Comparison of ENCODE assay signal across 9 mouse cellular contexts in the genomic region with DNA sequence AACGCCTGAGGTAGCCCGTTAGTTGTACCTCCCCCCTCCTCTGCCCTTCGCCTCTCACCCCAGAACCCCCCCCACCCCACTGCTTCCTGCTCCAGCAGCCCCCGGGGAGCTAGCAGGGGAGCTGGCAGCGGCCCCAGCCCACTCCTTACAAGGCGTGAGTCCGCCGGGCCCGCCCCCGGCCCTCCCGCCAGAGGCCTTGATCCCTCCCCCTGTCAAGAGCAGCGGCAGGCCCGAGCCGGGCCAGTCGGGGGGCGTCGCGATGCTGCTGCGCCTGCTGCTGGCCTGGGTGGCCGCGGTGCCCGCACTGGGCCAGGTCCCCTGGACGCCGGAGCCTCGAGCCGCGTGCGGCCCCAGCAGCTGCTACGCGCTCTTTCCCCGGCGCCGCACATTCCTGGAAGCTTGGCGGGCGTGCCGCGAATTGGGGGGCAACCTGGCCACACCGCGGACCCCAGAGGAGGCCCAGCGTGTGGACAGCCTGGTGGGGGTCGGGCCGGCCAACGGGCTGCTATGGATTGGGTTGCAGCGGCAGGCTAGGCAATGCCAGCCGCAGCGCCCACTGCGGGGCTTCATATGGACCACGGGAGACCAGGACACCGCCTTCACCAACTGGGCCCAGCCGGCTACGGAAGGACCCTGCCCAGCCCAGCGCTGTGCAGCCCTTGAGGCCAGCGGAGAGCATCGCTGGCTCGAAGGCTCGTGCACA. TPM values are rescaled to one million over a fixed set of nuclear protein-coding genes. Genes with fewer than 3 reads are reported as not detected.
DNase-seq lines count a peak whose midpoint lies in the region; ATAC-seq and TF ChIP-seq lines count a peak whose summit lies in the region.
"Had no signal": no experiment of that assay in that cellular context is flagged by ENCODE, and none has a peak within 500 bp of the region (broad histone marks: within the 10 kb centered on the region; RNA-seq: fewer than 3 reads in every experiment).

Cd248 (plus strand) TSS at position 212 of the 703 bp plus-strand sequence.

- peaks cover 12% of the 10 kb centered on the region for H3K27me3 ChIP-seq in spleen, adult 2 months (ENCODE audit: control insufficient read depth, insufficient read depth, low read length)
- H3K27me3 ChIP-seq in forebrain, embryonic 14.5 days (replicated peaks; ENCODE audit: control insufficient read depth, insufficient read depth, low read length): peaks cover 15% of the 10 kb centered on the region
- 0 out of 2 replicates have a peak, but pooled peaks cover 12% of the 10 kb centered on the region for H3K27me3 ChIP-seq in limb, embryonic 10.5 days (ENCODE audit: low read depth, poor library complexity, severe bottlenecking)
- H3K27me3 ChIP-seq in midbrain, embryonic 14.5 days (ENCODE audit: control insufficient read depth, insufficient read depth, low read length): peaks cover 33% of the 10 kb centered on the region

- no peak for TF ChIP-seq POLR2A in spleen, adult 2 months (IDR thresholded peaks at IDR 0.05; ENCODE audit: low read depth, low read length)

- no peaks in the 10 kb centered on the region for H3K9me3 ChIP-seq in forebrain, embryonic 14.5 days (replicated peaks; ENCODE audit: control insufficient read depth, low read length)
- no peaks in the 10 kb centered on the region for H3K9me3 ChIP-seq in limb, embryonic 10.5 days (replicated peaks)
- no peaks in the 10 kb centered on the region for H3K9me3 ChIP-seq in midbrain, embryonic 14.5 days (ENCODE audit: control insufficient read depth, low read length)

- H3K9ac ChIP-seq in forebrain, embryonic 14.5 days (ENCODE audit: low read length): peak within 1 kb of the TSS; percentile 68
- peak within 1 kb of the TSS; percentile 57 for H3K9ac ChIP-seq in midbrain, embryonic 14.5 days (replicated peaks; ENCODE audit: low read length)

- TF ChIP-seq CTCF in spleen, adult 2 months (IDR thresholded peaks at IDR 0.05; ENCODE audit: extremely low read depth, insufficient read depth, insufficient read length, insufficient replicate concordance): no peak

- peaks cover 6% of the 10 kb centered on the region for H3K4me1 ChIP-seq in spleen, adult 2 months (ENCODE audit: control insufficient read depth, insufficient read depth, insufficient read length)
- H3K4me1 ChIP-seq in forebrain, embryonic 14.5 days (ENCODE audit: control insufficient read depth, insufficient read depth, low read length): peaks cover 24% of the 10 kb centered on the region
- peaks cover 84% of the 10 kb centered on the region for H3K4me1 ChIP-seq in limb, embryonic 10.5 days
- peaks cover 31% of the 10 kb centered on the region for H3K4me1 ChIP-seq in midbrain, embryonic 14.5 days (ENCODE audit: control insufficient read depth, insufficient read depth, low read length)

- intact Hi-C loops in heart, postnatal 25 days (cut with DNase I): no loop called here

- 5% methylated on average over 50 of the region's 56 CpGs for WGBS in spleen, adult 2 months
- WGBS in forebrain, embryonic 14.5 days: under 1% methylated on average over 55 of the region's 56 CpGs
- WGBS in limb, embryonic 10.5 days: 1% methylated on average over 56 of the region's 56 CpGs
- WGBS in midbrain, embryonic 14.5 days: 2% methylated on average over 56 of the region's 56 CpGs

- H3K4me3 ChIP-seq in spleen, adult 2 months (ENCODE audit: extremely low read depth, insufficient read depth, insufficient read length): peak within 1 kb of the TSS; percentile 25; the same call in 1 of the 2 replicates
- peak within 1 kb of the TSS; percentile 36 for H3K4me3 ChIP-seq in forebrain, embryonic 14.5 days (ENCODE audit: low read depth, low read length)
- peak within 1 kb of the TSS; percentile 67 for H3K4me3 ChIP-seq in limb, embryonic 10.5 days
- peak within 1 kb of the TSS; percentile 33 for H3K4me3 ChIP-seq in midbrain, embryonic 14.5 days (replicated peaks; ENCODE audit: low read depth, low read length)

- peak within 1 kb of the TSS; percentile 86 for H3K4me2 ChIP-seq in forebrain, embryonic 14.5 days (ENCODE audit: low read length)
- peak within 1 kb of the TSS; percentile 72 for H3K4me2 ChIP-seq in midbrain, embryonic 14.5 days (ENCODE audit: low read length)

- DNase-seq in spleen, adult 2 months (ENCODE audit: low read depth in 1 of 2, low spot score in 2 of 2): no peak
- DNase-seq in spleen, postnatal 4 days (ENCODE audit: low spot score in 2 of 2): no peak
- DNase-seq in forebrain, embryonic 14.5 days (ENCODE audit: low spot score): peak; percentile 72
- DNase-seq in heart, postnatal 25 days (ENCODE audit: low spot score): peak; percentile 75
- peak; percentile 86 for DNase-seq in limb, embryonic 10.5 days (ENCODE audit: low spot score)
- DNase-seq in midbrain, embryonic 14.5 days: peak; percentile 69
- peak; percentile 79 for DNase-seq in yolk sac, embryonic 10.5 days (ENCODE audit: low spot score)
- no peak for DNase-seq in left cerebral cortex, adult 8-10 months (ENCODE audit: low spot score in 2 of 2)

- 0 out of 2 replicates have a peak within 1 kb of the TSS, but pooled peaks have one; percentile 16 for H3K27ac ChIP-seq in spleen, adult 2 months (ENCODE audit: insufficient read depth, low read length)
- H3K27ac ChIP-seq in forebrain, embryonic 14.5 days (ENCODE audit: low read depth, low read length): no peak within 1 kb of the TSS
- peak within 1 kb of the TSS; percentile 98 for H3K27ac ChIP-seq in limb, embryonic 10.5 days
- H3K27ac ChIP-seq in midbrain, embryonic 14.5 days (replicated peaks; ENCODE audit: low read depth, low read length): no peak within 1 kb of the TSS

- H3K36me3 ChIP-seq in spleen, adult 2 months (ENCODE audit: control insufficient read depth, insufficient read depth, low read length): no peaks in the 10 kb centered on the region
- H3K36me3 ChIP-seq in forebrain, embryonic 14.5 days (ENCODE audit: control insufficient read depth, insufficient read depth, low read length): no peaks in the 10 kb centered on the region
- H3K36me3 ChIP-seq in limb, embryonic 10.5 days: no peaks in the 10 kb centered on the region
- H3K36me3 ChIP-seq in midbrain, embryonic 14.5 days (ENCODE audit: control insufficient read depth, insufficient read depth, low read length): no peaks in the 10 kb centered on the region

- peak; percentile 22 for ATAC-seq in forebrain, embryonic 14.5 days
- no peak for ATAC-seq in midbrain, embryonic 14.5 days (ENCODE audit: low FRiP score, low TSS enrichment)

RNA-seq across cellular contexts. Expression of gene Cd248, which starts in this region (rescaled TPM):
- polyA plus RNA-seq in spleen, adult 2 months (2012; rRNA removed): 5.5 and 6.3 TPM in 2 replicates
- 12.5 and 16.2 TPM in 2 replicates for polyA plus RNA-seq in forebrain, embryonic 14.5 days (2014; fragmentation: Nextera tagmentation; extraction: Ambion mirVana)
- total RNA-seq in heart, postnatal 25 days (2021): 10 to 100 TPM; 15.3 to 16.1 TPM
- 37.1 and 42.5 TPM in 2 replicates for polyA plus RNA-seq in limb, embryonic 10.5 days (2016; fragmentation: Nextera tagmentation; extraction: Ambion mirVana)
- 6.2 and 20.4 TPM in 2 replicates for polyA plus RNA-seq in midbrain, embryonic 14.5 days (2014; fragmentation: Nextera tagmentation; extraction: Ambion mirVana)
- 1 to 10 TPM; 5.3 to 6.6 (median 6.1) TPM for total RNA-seq in left cerebral cortex, adult 8-10 months (2022)
- total RNA-seq: neutrophil, adult 5-6 weeks had no signal

Comparison
In these comparisons a context has a peak if more than half of its experiments do, and no peak if none do; other contexts are left out.
1. DNase-seq: peak in forebrain, embryonic 14.5 days (single experiment), heart, postnatal 25 days (single experiment), limb, embryonic 10.5 days (single experiment), midbrain, embryonic 14.5 days (single experiment) and yolk sac, embryonic 10.5 days (single experiment); none in spleen, adult 2 months (0 of 2), spleen, postnatal 4 days (0 of 2) and left cerebral cortex, adult 8-10 months (0 of 2).
2. H3K27ac ChIP-seq: peak in spleen, adult 2 months (single experiment) and limb, embryonic 10.5 days (single experiment); none in forebrain, embryonic 14.5 days (single experiment) and midbrain, embryonic 14.5 days (single experiment).
3. Peak in every context shown above with its lines, with median percentiles within 50 percentile points of each other: H3K4me3 ChIP-seq.